Mouse (Mus musculus): ENCODE measurements around the gene Apba1. TPM values are rescaled to one million over a fixed set of nuclear protein-coding genes. Genes with fewer than 3 reads are reported as not detected.

Gene Apba1
- polyA plus RNA-seq, 1 experiment from 2014 or later, result 14.4 TPM

DNA sequence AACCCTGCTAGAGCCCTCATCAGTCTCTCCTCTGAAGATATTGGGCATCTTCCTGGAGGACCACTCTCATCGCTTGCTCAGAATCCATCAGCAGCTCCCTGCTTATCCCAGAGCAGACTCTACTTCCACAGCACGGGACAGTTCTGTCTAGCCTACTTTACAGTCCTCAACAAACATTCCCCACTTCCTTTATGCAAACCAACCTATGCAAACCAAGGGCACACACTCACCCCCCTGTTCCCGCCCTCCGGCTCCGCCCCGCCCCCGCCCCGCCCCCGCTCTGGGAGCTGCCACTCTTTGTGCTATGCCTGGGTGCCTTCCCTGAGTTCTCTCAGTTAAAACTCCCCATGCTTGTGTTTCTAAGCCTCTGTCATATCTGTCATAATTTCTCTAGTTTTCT is 23.3 kb downstream of the Apba1 start:
- Histone ChIP-seq H3K4me3 (ENCODE audit: inconsistent target) (no peak overlapping the region), H3K36me3 (ENCODE audit: inconsistent target) (no peaks in the 10 kb centered on the region), H3K79me2 (ENCODE audit: inconsistent target) (no peaks in the 10 kb centered on the region), H3K27ac (no peak overlapping the region)
- WGBS (ENCODE audit: missing documents), result 29% methylated on average over 5 of the region's 9 CpGs

DNA sequence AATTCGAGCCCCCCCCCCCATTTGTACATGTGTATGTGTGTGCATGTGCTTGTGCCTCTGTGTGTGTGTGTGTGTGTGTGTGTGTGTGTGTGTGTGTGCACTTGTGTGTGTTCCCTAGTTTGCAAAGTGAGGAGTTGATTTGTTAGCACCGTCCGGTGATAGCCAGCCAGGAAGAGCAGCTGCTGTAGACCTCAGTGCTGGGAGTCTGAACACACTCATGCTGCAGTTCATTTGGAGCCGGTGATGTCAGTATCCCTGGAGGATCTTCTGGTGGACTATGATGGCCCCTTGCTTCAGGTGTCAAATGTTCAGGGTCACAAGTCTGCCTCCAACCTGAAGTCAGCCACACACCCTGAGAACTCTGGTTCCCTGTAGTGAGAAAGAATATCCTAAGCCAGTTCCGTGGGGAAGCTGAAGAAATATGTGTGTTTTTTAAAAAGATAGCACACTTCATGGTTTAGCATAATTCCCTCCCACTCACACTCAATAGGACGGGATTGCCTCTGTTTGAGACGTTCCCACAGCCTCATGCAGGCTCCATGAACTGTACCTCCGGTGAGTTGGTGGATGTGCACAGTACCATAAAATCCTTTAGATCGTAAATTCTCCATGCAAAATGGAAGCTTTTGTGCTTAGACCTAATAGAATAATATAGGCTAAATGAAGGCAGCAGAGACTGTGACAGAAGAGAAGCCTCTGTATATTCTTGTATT is 29.9 kb downstream of the Apba1 start:
- H3K79me2 ChIP-seq (ENCODE audit: inconsistent target), result no peaks in the 10 kb centered on the region
- no peak overlapping the region for H3K27ac ChIP-seq
- H3K4me3 ChIP-seq (ENCODE audit: inconsistent target), result no peak overlapping the region
- 95% methylated on average over 8 of the region's 9 CpGs for WGBS (ENCODE audit: missing documents)
- no peaks in the 10 kb centered on the region for H3K36me3 ChIP-seq (ENCODE audit: inconsistent target)

DNA sequence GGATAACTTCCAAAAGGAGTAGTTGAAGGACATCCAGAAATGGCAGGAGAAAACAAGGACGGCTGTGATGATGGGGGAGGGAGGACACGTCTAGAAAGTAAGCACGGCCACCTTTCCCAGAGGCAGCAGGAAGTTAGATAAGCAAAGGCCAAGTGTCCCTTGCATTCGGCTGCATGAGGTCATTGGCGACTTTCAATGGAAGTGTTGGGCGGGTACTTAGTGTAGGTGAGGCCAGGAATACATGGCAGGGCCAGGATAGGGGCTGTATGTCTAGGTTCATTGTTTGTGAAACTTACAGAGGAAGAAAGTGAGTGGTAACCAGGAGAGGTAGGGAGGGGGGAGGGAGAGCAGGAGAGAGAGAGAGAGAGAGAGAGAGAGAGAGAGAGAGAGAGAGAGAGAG is 33.0 kb downstream of the Apba1 start:
- Histone ChIP-seq H3K79me2 (ENCODE audit: inconsistent target) (no peaks in the 10 kb centered on the region), H3K27ac (no peak overlapping the region), H3K36me3 (ENCODE audit: inconsistent target) (no peaks in the 10 kb centered on the region), H3K4me3 (ENCODE audit: inconsistent target) (no peak overlapping the region)
- 67% methylated on average over 6 of the region's 6 CpGs for whole genome bisulfite sequencing (ENCODE audit: missing documents)

DNA sequence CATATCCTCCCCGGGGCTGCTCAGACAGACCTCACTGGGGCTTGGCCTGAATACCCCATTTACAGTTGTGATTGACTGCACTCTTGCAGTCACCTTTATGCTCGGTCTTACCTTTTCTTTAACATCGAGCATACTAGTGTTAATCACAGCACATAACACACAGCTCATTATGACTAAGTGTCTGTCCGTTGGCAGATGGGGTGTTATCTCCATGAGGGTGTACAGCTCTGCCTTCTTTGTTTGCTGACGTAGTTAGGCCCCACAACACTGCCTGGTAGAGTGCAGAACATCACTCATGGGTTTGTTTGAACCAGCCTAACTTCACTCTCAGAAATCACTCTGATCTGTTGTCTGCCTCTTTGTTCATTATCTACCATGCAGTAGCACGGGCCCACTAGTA is 33.9 kb downstream of the Apba1 start:
- 96% methylated on average over 6 of the region's 6 CpGs for whole genome bisulfite sequencing (ENCODE audit: missing documents)
- Histone ChIP-seq H3K79me2 (ENCODE audit: inconsistent target) (no peaks in the 10 kb centered on the region), H3K36me3 (ENCODE audit: inconsistent target) (no peaks in the 10 kb centered on the region), H3K27ac (no peak overlapping the region), H3K4me3 (ENCODE audit: inconsistent target) (no peak overlapping the region)

DNA sequence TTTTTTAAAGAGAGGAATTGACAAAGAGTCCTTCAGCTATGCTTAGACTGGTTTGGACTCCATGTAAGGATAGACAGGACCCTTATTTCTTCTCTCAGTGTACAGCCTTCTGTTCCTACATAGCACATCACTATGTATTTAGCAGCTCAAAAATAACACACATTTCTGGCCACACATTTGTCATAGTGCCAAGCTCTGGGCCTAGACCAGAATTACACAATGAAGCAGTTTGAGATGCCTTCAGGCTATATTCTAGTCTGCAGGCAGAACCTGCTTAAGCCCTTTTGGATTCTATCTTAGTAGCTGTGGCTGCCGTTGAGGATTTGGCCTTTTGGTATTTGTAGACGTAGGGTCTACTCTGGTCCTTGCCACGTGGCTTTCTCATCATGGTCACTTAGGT is 35.8 kb downstream of the Apba1 start:
- no peaks in the 10 kb centered on the region for H3K79me2 ChIP-seq (ENCODE audit: inconsistent target)
- H3K27ac ChIP-seq, result no peak overlapping the region
- H3K36me3 ChIP-seq (ENCODE audit: inconsistent target), result no peaks in the 10 kb centered on the region
- WGBS (ENCODE audit: missing documents), result 89% methylated on average over 3 of the region's 3 CpGs
- no peak overlapping the region for H3K4me3 ChIP-seq (ENCODE audit: inconsistent target)

DNA sequence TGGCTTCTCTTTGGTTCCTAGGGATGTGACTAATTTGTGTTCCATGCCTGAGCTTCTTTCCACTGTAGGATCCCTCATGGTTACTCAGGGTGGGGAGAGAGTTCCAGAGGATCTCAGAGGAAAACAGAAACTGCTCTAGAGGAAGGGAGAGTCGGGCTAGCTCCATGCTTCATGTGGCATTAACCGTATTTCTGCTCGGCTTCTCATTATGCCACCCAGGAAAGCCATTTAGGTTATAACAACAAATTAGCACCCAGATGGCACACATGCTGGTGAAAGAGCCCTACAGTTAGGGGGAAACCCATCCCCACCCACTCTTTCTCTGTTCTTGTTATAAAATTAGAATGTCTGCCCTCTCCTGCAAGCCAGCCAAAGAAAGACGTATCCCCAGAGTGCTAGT is 36.5 kb downstream of the Apba1 start:
- 100% methylated on average over 3 of the region's 4 CpGs for WGBS (ENCODE audit: missing documents)
- H3K79me2 ChIP-seq (ENCODE audit: inconsistent target), result no peaks in the 10 kb centered on the region
- no peaks in the 10 kb centered on the region for H3K36me3 ChIP-seq (ENCODE audit: inconsistent target)
- H3K4me3 ChIP-seq (ENCODE audit: inconsistent target), result no peak overlapping the region
- H3K27ac ChIP-seq, result no peak overlapping the region

DNA sequence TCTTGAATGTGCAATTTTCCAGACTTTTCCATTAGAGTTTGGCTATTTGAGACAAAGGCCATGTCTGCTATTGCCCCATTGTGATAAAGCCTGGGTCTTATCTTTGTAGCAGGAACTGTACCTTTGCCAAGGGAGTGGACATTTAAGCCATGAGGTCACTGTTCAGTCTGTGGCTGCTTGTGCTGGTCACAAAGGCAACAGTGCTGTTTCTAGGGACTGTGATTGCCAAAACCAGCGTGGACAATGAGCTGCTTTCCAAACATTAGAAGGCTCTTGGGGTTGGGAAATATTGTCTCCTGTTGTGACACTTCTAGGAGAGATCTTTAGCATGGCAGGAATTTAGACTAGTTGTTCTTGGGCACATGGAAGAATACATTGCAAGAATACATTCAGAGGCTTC is 42.5 kb downstream of the Apba1 start:
- Histone ChIP-seq H3K36me3 (ENCODE audit: inconsistent target) (no peaks in the 10 kb centered on the region), H3K79me2 (ENCODE audit: inconsistent target) (no peaks in the 10 kb centered on the region), H3K4me3 (ENCODE audit: inconsistent target) (no peak overlapping the region), H3K27ac (no peak overlapping the region)
- WGBS (ENCODE audit: missing documents), result 77% methylated on average over 1 of the region's 1 CpGs

DNA sequence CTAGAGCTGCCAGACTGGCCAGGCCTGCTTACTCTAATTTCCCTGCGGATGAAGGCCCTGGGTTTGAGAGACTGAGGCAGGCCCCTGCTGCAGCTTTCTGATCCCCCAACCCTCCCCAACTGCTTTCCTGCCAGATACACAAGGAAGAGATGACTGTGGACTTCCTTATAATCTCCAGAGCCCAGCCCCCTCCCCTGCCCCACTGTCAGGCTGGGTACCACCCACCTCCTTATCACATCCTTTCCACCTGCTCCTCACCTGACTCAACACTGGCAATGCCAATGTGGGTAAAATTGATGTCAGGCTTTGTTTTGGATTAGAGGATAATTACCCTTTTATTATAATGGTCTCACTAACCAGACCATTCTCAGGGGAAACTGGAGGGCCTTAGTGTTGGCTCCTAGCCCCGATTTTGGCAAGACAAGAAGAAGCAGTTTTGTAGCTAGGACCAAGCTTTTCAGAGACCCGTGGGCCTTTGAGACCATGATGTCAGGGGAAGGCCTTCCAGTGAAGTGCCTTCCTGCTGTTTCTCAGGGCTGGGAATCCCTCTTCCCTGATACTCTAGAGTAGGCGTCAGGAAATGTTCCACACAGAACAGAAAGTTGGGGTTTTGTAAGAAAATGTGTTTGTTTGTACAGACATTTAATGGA is 44.7 kb downstream of the Apba1 start:
- Histone ChIP-seq H3K79me2 (ENCODE audit: inconsistent target) (no peaks in the 10 kb centered on the region), H3K27ac (no peak overlapping the region), H3K36me3 (ENCODE audit: inconsistent target) (no peaks in the 10 kb centered on the region), H3K4me3 (ENCODE audit: inconsistent target) (no peak overlapping the region)
- 71% methylated on average over 4 of the region's 4 CpGs for WGBS (ENCODE audit: missing documents)

DNA sequence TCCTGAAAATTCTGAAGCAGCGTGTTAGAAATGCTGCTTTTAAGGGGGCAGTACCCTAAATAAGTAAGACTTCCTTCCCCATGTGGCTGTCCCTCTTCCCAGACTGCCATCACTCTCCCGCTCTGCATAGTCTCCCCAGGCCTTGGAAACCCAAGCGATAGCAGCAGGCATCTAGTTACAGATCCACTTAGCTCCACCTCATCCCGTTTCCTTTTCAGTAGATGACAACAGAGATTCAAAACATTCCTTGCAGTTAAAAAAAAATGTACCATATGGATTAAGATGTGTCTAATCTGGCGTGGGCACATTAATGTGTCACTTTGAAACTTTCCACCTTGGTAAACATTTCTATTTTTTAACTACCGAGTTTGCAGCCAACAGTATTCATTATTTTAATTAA is 48.1 kb downstream of the Apba1 start:
- Histone ChIP-seq H3K36me3 (ENCODE audit: inconsistent target) (no peaks in the 10 kb centered on the region), H3K79me2 (ENCODE audit: inconsistent target) (no peaks in the 10 kb centered on the region), H3K4me3 (ENCODE audit: inconsistent target) (no peak overlapping the region), H3K27ac (no peak overlapping the region)
- 85% methylated on average over 6 of the region's 6 CpGs for WGBS (ENCODE audit: missing documents)

DNA sequence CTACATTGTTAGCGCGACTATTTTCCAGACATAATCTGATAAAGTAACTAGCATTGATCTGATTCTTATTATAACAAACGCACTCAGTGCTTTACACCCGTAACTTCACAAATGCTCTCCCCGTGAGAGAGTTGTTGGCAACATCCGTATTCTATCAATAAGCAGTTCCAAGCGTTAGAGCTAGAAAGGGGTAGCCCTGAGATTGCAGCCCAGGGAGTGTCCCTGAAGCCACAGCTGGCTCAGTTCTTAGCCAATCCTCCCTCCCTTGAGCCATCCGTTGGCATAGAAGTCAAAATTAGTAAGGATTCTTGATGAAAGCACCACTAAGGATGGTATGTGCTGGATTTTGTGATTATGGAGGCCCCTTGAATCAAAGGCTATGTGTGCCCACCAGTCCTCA is 48.7 kb downstream of the Apba1 start:
- 92% methylated on average over 8 of the region's 8 CpGs for WGBS (ENCODE audit: missing documents)
- Histone ChIP-seq H3K4me3 (ENCODE audit: inconsistent target) (no peak overlapping the region), H3K36me3 (ENCODE audit: inconsistent target) (no peaks in the 10 kb centered on the region), H3K27ac (no peak overlapping the region), H3K79me2 (ENCODE audit: inconsistent target) (no peaks in the 10 kb centered on the region)

DNA sequence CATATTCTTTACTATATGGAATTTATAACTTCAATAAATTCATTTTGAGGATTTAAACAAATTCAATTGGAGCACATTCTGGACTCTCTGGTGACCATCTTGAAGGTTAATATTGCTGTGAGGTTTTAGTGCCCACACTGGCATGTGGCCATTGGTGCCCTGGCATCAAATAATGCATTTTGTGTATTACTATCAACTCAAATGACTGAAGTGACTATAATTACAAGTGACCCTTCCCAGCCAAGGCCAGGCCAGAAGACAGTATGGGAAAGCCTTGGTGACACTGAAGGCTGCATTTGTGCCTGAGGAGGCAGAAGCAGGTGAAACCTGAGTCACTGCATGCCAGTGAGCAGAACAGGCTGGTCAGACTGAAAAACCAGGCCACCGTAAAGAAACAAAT is 50.5 kb downstream of the Apba1 start:
- Histone ChIP-seq H3K4me3 (ENCODE audit: inconsistent target) (no peak overlapping the region), H3K36me3 (ENCODE audit: inconsistent target) (no peaks in the 10 kb centered on the region)
- 100% methylated on average over 1 of the region's 1 CpGs for WGBS (ENCODE audit: missing documents)

DNA sequence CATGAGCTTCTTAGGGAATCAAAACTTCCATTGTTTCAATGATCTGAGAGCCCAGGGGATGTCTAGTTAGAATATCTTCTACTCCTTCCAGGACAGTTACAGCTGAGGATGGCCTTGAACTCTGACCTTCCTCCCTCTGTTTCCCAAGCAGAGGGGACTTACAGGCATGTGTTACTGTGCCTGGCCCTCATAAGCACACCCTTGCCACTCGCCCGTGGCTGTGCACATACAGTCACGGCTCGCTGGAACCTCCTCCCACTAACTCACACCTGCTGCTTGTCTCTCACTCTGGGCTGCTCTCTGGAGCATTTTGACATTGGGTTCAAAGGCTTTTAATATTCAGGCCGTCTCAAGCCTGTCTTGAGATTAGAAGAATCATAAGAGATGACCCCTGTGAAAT is 51.8 kb downstream of the Apba1 start:
- Histone ChIP-seq H3K79me2 (ENCODE audit: inconsistent target) (no peaks in the 10 kb centered on the region), H3K36me3 (ENCODE audit: inconsistent target) (no peaks in the 10 kb centered on the region), H3K27ac (no peak overlapping the region), H3K4me3 (ENCODE audit: inconsistent target) (no peak overlapping the region)
- WGBS (ENCODE audit: missing documents), result 92% methylated on average over 5 of the region's 5 CpGs

More for the DNA sequence above, 50.5 kb downstream of the Apba1 start:
- Histone ChIP-seq H3K79me2 (ENCODE audit: inconsistent target) (no peaks in the 10 kb centered on the region), H3K27ac (no peak overlapping the region)

DNA sequence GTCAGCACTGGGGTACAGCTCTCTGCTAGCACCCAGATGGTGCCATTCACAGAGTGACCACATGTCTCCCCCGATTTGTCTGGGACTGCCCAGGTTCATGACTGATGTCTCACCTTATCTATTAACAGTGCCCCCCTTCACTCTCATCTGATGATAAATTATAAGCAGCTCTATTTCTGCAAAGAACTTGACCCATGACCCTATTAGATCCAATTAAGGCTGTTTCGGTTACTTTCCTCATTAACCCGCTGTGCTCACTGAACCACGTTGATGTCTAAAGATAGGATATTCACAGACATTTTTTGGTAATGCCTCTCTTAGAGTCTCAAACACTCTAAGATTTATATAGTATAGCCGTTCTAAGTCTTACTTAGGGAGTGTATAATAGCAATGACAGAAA is 52.3 kb downstream of the Apba1 start:
- WGBS (ENCODE audit: missing documents), result 96% methylated on average over 5 of the region's 5 CpGs
- H3K4me3 ChIP-seq (ENCODE audit: inconsistent target), result no peak overlapping the region
- no peaks in the 10 kb centered on the region for H3K79me2 ChIP-seq (ENCODE audit: inconsistent target)
- H3K27ac ChIP-seq, result no peak overlapping the region
- H3K36me3 ChIP-seq (ENCODE audit: inconsistent target), result no peaks in the 10 kb centered on the region

DNA sequence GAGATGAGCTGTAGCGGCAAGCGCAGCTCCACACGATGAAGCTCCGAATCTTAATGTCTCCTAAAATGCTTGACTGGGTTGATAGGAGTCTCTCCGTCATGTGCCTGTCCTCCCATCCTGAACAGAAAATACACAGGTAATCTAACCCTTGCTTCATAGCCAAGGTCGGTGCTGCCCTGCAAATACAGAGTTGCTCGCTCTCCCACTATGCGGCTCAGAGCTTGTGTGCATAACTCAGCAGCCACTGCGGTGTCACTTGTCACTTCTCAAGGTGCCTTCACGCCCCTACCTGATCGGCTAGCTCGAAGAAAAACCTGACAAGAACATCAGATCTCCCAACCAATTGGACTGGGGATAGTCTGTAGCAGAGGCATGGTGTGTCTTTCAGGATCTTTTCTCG is 58.1 kb downstream of the Apba1 start:
- no peak overlapping the region for H3K27ac ChIP-seq
- WGBS (ENCODE audit: missing documents), result 95% methylated on average over 13 of the region's 13 CpGs
- H3K4me3 ChIP-seq (ENCODE audit: inconsistent target), result no peak overlapping the region
- H3K79me2 ChIP-seq (ENCODE audit: inconsistent target), result no peaks in the 10 kb centered on the region
- no peaks in the 10 kb centered on the region for H3K36me3 ChIP-seq (ENCODE audit: inconsistent target)

DNA sequence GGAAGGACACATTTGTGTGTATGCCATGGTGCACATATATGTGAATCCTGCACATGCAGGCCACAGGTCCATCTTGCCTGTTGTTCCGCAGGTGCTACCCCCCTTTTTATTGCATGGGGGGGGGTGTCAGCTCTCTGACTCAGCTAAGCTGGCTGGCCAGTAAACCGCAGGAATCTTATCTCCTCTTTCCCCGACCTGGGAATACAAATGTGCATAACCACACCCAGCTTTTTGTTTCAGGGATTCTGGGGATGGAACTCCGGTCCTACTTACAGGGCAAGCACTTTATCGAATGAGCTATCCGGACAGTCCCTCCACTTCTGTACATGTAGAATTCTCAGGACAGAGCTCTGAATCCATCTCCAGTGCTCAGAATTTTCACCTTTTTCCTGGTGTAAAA is 58.5 kb downstream of the Apba1 start:
- Histone ChIP-seq H3K79me2 (ENCODE audit: inconsistent target) (no peaks in the 10 kb centered on the region), H3K27ac (no peak overlapping the region), H3K36me3 (ENCODE audit: inconsistent target) (no peaks in the 10 kb centered on the region), H3K4me3 (ENCODE audit: inconsistent target) (no peak overlapping the region)
- 77% methylated on average over 6 of the region's 6 CpGs for WGBS (ENCODE audit: missing documents)

DNA sequence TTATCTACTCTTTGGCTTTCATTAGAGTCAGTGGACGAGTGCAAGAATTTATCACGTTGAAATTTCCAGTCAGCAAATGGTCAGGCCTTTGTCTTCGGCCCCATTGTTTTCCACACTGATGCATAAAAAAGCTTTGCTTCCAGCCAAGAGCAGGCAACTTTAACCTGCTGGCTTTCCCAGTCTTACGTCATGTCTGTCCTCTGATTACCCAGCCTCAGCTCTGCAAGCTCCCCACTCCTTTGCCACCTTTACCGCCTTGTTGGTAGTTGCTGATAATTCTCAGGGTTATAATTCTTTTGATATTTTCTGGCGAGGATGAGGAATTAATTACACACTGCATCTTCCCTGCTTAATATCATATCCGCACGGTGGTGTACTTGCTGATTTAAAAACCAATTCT is 61.2 kb downstream of the Apba1 start:
- Histone ChIP-seq H3K79me2 (ENCODE audit: inconsistent target) (no peaks in the 10 kb centered on the region), H3K27ac (no peak overlapping the region), H3K4me3 (ENCODE audit: inconsistent target) (no peak overlapping the region), H3K36me3 (ENCODE audit: inconsistent target) (no peaks in the 10 kb centered on the region)
- WGBS (ENCODE audit: missing documents), result 85% methylated on average over 8 of the region's 8 CpGs
